Mouse (Mus musculus) heart, embryonic 16.5 days (tissue): ENCODE results near the gene Dcpp2. TPM values are rescaled to one million over a fixed set of nuclear protein-coding genes. Genes with fewer than 3 reads are reported as not detected.

ENCODE experiments used
- polyA plus RNA-seq: library from polyadenylated mRNA; unstranded; fragments of >200 nt; fragmentation: Nextera tagmentation; extraction: Ambion mirVana; gene quantifications from 2 replicates; pipeline ENCODE4 v1.2.1, GENCODE M21; 2015

Dcpp2 gene
- polyA plus RNA-seq, 1 experiment from 2014 or later = 0.21 TPM

Other genes starting within 250 kb of the Dcpp2 start
- gene Mmp25, start 235.6 kb upstream of the Dcpp2 start, polyA plus RNA-seq = 0.24 and 0.25 TPM in 2 replicates
- gene Bicdl2, start 220.4 kb upstream of the Dcpp2 start, polyA plus RNA-seq = 0.45 and 0.67 TPM in 2 replicates
- gene Hcfc1r1, start 207.3 kb upstream of the Dcpp2 start, polyA plus RNA-seq = 214 and 247 TPM in 2 replicates
- gene Thoc6, start 207.0 kb upstream of the Dcpp2 start, polyA plus RNA-seq = 38.7 and 39.1 TPM in 2 replicates
- 100 and 122 TPM in 2 replicates for gene Tnfrsf12a, start 203.4 kb upstream of the Dcpp2 start, polyA plus RNA-seq
- gene Cldn6, start 201.6 kb upstream of the Dcpp2 start, polyA plus RNA-seq = 1.7 and 15.9 TPM in 2 replicates
- 0.22 and 0.84 TPM in 2 replicates for gene Cldn9, start 196.9 kb upstream of the Dcpp2 start, polyA plus RNA-seq
- gene 1520401A03Rik, start 158.1 kb upstream of the Dcpp2 start, polyA plus RNA-seq = not detected in 2 replicates
- 29.7 and 33.3 TPM in 2 replicates for gene Pkmyt1, start 154.5 kb upstream of the Dcpp2 start, polyA plus RNA-seq
- gene Paqr4, start 140.0 kb upstream of the Dcpp2 start, polyA plus RNA-seq = 16.8 and 19.8 TPM in 2 replicates
- gene Kremen2, start 135.0 kb upstream of the Dcpp2 start, polyA plus RNA-seq = 1.8 and 3.7 TPM in 2 replicates
- gene Flywch1, start 109.3 kb upstream of the Dcpp2 start, polyA plus RNA-seq = 42.2 and 46.9 TPM in 2 replicates
- gene Flywch2, start 94.8 kb upstream of the Dcpp2 start, polyA plus RNA-seq = 4.3 and 5.9 TPM in 2 replicates
- gene Srrm2, start 90.3 kb upstream of the Dcpp2 start, polyA plus RNA-seq = 311 and 314 TPM in 2 replicates
- 812 and 839 TPM in 2 replicates for gene Elob, start 51.7 kb upstream of the Dcpp2 start, polyA plus RNA-seq
- not detected in 2 replicates for gene Prss33, start 44.8 kb upstream of the Dcpp2 start, polyA plus RNA-seq
- 0.11 and 0.50 TPM in 2 replicates for gene Prss32, start 37.0 kb upstream of the Dcpp2 start, polyA plus RNA-seq
- gene Prss41, start 36.7 kb upstream of the Dcpp2 start, polyA plus RNA-seq = 0.21 and 0.22 TPM in 2 replicates
- gene Prss21, start 12.8 kb upstream of the Dcpp2 start, polyA plus RNA-seq = not detected in 2 replicates
- gene Dcpp1, start within 50 bp of the Dcpp2 start, polyA plus RNA-seq = not detected in 2 replicates
- gene Dcpp3, start 36.6 kb downstream of the Dcpp2 start, polyA plus RNA-seq = not detected in 2 replicates
- not detected in 2 replicates for gene Sbp, start 60.8 kb downstream of the Dcpp2 start, polyA plus RNA-seq
- gene Sbpl, start 74.4 kb downstream of the Dcpp2 start, polyA plus RNA-seq = not detected in 2 replicates
- gene Prss30, start 99.7 kb downstream of the Dcpp2 start, polyA plus RNA-seq = 0.39 and 0.40 TPM in 2 replicates
- 0.15 TPM in 1 of 2 replicates, not detected in the other for gene Prss22, start 117.2 kb downstream of the Dcpp2 start, polyA plus RNA-seq
- 0.14 and 0.15 TPM in 2 replicates for gene Prss27, start 157.3 kb downstream of the Dcpp2 start, polyA plus RNA-seq
- 36.5 and 36.6 TPM in 2 replicates for gene Kctd5, start 192.6 kb downstream of the Dcpp2 start, polyA plus RNA-seq